Mouse (Mus musculus): ENCODE data around the gene Abca2. TPM values are rescaled to one million over a fixed set of nuclear protein-coding genes. Genes with fewer than 3 reads are reported as not detected.

Gene Abca2
- polyA plus RNA-seq, 1 experiment from 2014 or later, result 14.9 TPM

GRCm38 (mm10) chr2:25421896-25422295 is 6.6 kb upstream of the Abca2 start:
- no peaks in the 10 kb centered on the region; the same call in 1 of the 2 replicates for H3K27me3 ChIP-seq (replicated peaks; ENCODE audit: control insufficient read depth, insufficient read depth, low read length)
- H3K4me1 ChIP-seq (replicated peaks; ENCODE audit: control insufficient read depth, insufficient read depth, low read length), result no peaks in the 10 kb centered on the region; the same call in 1 of the 2 replicates
- 19% methylated on average over 3 of the region's 3 CpGs for WGBS
- H3K4me2 ChIP-seq (ENCODE audit: low read length), result no peak overlapping the region
- H3K4me3 ChIP-seq (replicated peaks; ENCODE audit: low read length), result no peak overlapping the region
- H3K36me3 ChIP-seq (ENCODE audit: control insufficient read depth, insufficient read depth), result no peaks in the 10 kb centered on the region
- no peak overlapping the region for H3K9ac ChIP-seq (replicated peaks; ENCODE audit: low read depth, low read length)
- H3K27ac ChIP-seq (ENCODE audit: low read length), result no peak overlapping the region
- no peaks in the 10 kb centered on the region for H3K9me3 ChIP-seq (ENCODE audit: control insufficient read depth, low read length)
- peak; percentile 51; the same call in 1 of the 2 replicates for ATAC-seq

- WGBS, result 72% methylated on average over 17 of the region's 17 CpGs
- Histone ChIP-seq H3K9ac (replicated peaks; ENCODE audit: low read depth, low read length) (no peak within 1 kb of the TSS), H3K36me3 (ENCODE audit: control insufficient read depth, insufficient read depth) (no peaks in the 10 kb centered on the region), H3K4me1 (replicated peaks; ENCODE audit: control insufficient read depth, insufficient read depth, low read length) (no peaks in the 10 kb centered on the region; the same call in 1 of the 2 replicates), H3K9me3 (ENCODE audit: control insufficient read depth, low read length) (no peaks in the 10 kb centered on the region), H3K27me3 (replicated peaks; ENCODE audit: control insufficient read depth, insufficient read depth, low read length) (no peaks in the 10 kb centered on the region; the same call in 1 of the 2 replicates), H3K27ac (ENCODE audit: low read length) (no peak within 1 kb of the TSS), H3K4me2 (ENCODE audit: low read length) (no peak within 1 kb of the TSS), H3K4me3 (replicated peaks; ENCODE audit: low read length) (no peak within 1 kb of the TSS)
- no peak for ATAC-seq
These were observed 5.7 kb upstream of the Abca2 start, which contains the start of gene Fut7 for GRCm38 (mm10) chr2:25422587-25423410. Gene Fut7, plus strand, starts transcription at chr2:25423267.

- H3K27me3 ChIP-seq (replicated peaks; ENCODE audit: control insufficient read depth, insufficient read depth, low read length), result no peaks in the 10 kb centered on the region; the same call in 1 of the 2 replicates
- H3K9ac ChIP-seq (replicated peaks; ENCODE audit: low read depth, low read length), result no peak overlapping the region
- no peaks in the 10 kb centered on the region for H3K9me3 ChIP-seq (ENCODE audit: control insufficient read depth, low read length)
- H3K4me2 ChIP-seq (ENCODE audit: low read length), result no peak overlapping the region
- ATAC-seq, result no peak
- 63% methylated on average over 1 of the region's 1 CpGs for WGBS
- no peaks in the 10 kb centered on the region for H3K36me3 ChIP-seq (ENCODE audit: control insufficient read depth, insufficient read depth)
- no peak overlapping the region for H3K4me3 ChIP-seq (replicated peaks; ENCODE audit: low read length)
- no peak overlapping the region for H3K27ac ChIP-seq (ENCODE audit: low read length)
- peaks cover 3% of the 10 kb centered on the region; the same call in 1 of the 2 replicates for H3K4me1 ChIP-seq (replicated peaks; ENCODE audit: control insufficient read depth, insufficient read depth, low read length)
These were observed 4.9 kb upstream of the Abca2 start for GRCm38 (mm10) chr2:25423626-25424025.

GRCm38 (mm10) chr2:25425481-25425880 is 3.0 kb upstream of the Abca2 start:
- H3K4me2 ChIP-seq (ENCODE audit: low read length), result no peak overlapping the region
- H3K9me3 ChIP-seq (ENCODE audit: control insufficient read depth, low read length), result no peaks in the 10 kb centered on the region
- WGBS, result 40% methylated on average over 27 of the region's 27 CpGs
- H3K27me3 ChIP-seq (replicated peaks; ENCODE audit: control insufficient read depth, insufficient read depth, low read length), result no peaks in the 10 kb centered on the region; the same call in 1 of the 2 replicates
- H3K4me1 ChIP-seq (replicated peaks; ENCODE audit: control insufficient read depth, insufficient read depth, low read length), result peaks cover 17% of the 10 kb centered on the region
- no peak overlapping the region for H3K27ac ChIP-seq (ENCODE audit: low read length)
- no peaks in the 10 kb centered on the region for H3K36me3 ChIP-seq (ENCODE audit: control insufficient read depth, insufficient read depth)
- 0 out of 2 replicates have a peak overlapping the region, but pooled peaks have one; percentile 13 for H3K9ac ChIP-seq (replicated peaks; ENCODE audit: low read depth, low read length)
- no peak for ATAC-seq
- H3K4me3 ChIP-seq (replicated peaks; ENCODE audit: low read length), result no peak overlapping the region

GRCm38 (mm10) chr2:25426721-25427191 is 1.7 kb upstream of the Abca2 start:
- Histone ChIP-seq H3K4me2 (ENCODE audit: low read length) (no peak overlapping the region), H3K4me3 (replicated peaks; ENCODE audit: low read length) (no peak overlapping the region), H3K36me3 (ENCODE audit: control insufficient read depth, insufficient read depth) (no peaks in the 10 kb centered on the region), H3K9ac (replicated peaks; ENCODE audit: low read depth, low read length) (no peak overlapping the region), H3K27ac (ENCODE audit: low read length) (no peak overlapping the region), H3K27me3 (replicated peaks; ENCODE audit: control insufficient read depth, insufficient read depth, low read length) (no peaks in the 10 kb centered on the region; the same call in 1 of the 2 replicates), H3K9me3 (ENCODE audit: control insufficient read depth, low read length) (no peaks in the 10 kb centered on the region), H3K4me1 (replicated peaks; ENCODE audit: control insufficient read depth, insufficient read depth, low read length) (peaks cover 25% of the 10 kb centered on the region)
- WGBS, result 30% methylated on average over 5 of the region's 5 CpGs
- 0 out of 2 replicates have a peak, but pooled peaks have one; percentile 11 for ATAC-seq

- no peaks in the 10 kb centered on the region for H3K9me3 ChIP-seq (ENCODE audit: control insufficient read depth, low read length)
- peaks cover 25% of the 10 kb centered on the region for H3K4me1 ChIP-seq (replicated peaks; ENCODE audit: control insufficient read depth, insufficient read depth, low read length)
- H3K27ac ChIP-seq (ENCODE audit: low read length), result no peak overlapping the region
- no peak overlapping the region for H3K4me3 ChIP-seq (replicated peaks; ENCODE audit: low read length)
- no peak for ATAC-seq
- H3K9ac ChIP-seq (replicated peaks; ENCODE audit: low read depth, low read length), result no peak overlapping the region
- 91% methylated on average over 5 of the region's 5 CpGs for WGBS
- H3K36me3 ChIP-seq (ENCODE audit: control insufficient read depth, insufficient read depth), result no peaks in the 10 kb centered on the region
- H3K4me2 ChIP-seq (ENCODE audit: low read length), result no peak overlapping the region
- no peaks in the 10 kb centered on the region; the same call in 1 of the 2 replicates for H3K27me3 ChIP-seq (replicated peaks; ENCODE audit: control insufficient read depth, insufficient read depth, low read length)
These were observed 1.2 kb upstream of the Abca2 start for GRCm38 (mm10) chr2:25427256-25427655.

- WGBS, result 57% methylated on average over 5 of the region's 5 CpGs
- H3K4me2 ChIP-seq (ENCODE audit: low read length), result peak overlapping the region; percentile 67
- H3K9ac ChIP-seq (replicated peaks; ENCODE audit: low read depth, low read length), result peak overlapping the region; percentile 91
- H3K27me3 ChIP-seq (replicated peaks; ENCODE audit: control insufficient read depth, insufficient read depth, low read length), result no peaks in the 10 kb centered on the region; the same call in 1 of the 2 replicates
- no peak overlapping the region for H3K27ac ChIP-seq (ENCODE audit: low read length)
- no peak for ATAC-seq
- H3K4me1 ChIP-seq (replicated peaks; ENCODE audit: control insufficient read depth, insufficient read depth, low read length), result peaks cover 25% of the 10 kb centered on the region
- H3K4me3 ChIP-seq (replicated peaks; ENCODE audit: low read length), result peak overlapping the region; percentile 64
- H3K36me3 ChIP-seq (ENCODE audit: control insufficient read depth, insufficient read depth), result no peaks in the 10 kb centered on the region; the same call in 1 of the 2 replicates
- no peaks in the 10 kb centered on the region for H3K9me3 ChIP-seq (ENCODE audit: control insufficient read depth, low read length)
These were observed 1.1 kb downstream of the Abca2 start for GRCm38 (mm10) chr2:25429435-25430180.

- H3K27ac ChIP-seq (ENCODE audit: low read length), result no peak overlapping the region
- no peak overlapping the region for H3K9ac ChIP-seq (replicated peaks; ENCODE audit: low read depth, low read length)
- peaks cover 25% of the 10 kb centered on the region for H3K4me1 ChIP-seq (replicated peaks; ENCODE audit: control insufficient read depth, insufficient read depth, low read length)
- H3K27me3 ChIP-seq (replicated peaks; ENCODE audit: control insufficient read depth, insufficient read depth, low read length), result no peaks in the 10 kb centered on the region
- no peak overlapping the region for H3K4me3 ChIP-seq (replicated peaks; ENCODE audit: low read length)
- peak overlapping the region; percentile 12; the same call in 1 of the 2 replicates for H3K4me2 ChIP-seq (ENCODE audit: low read length)
- whole genome bisulfite sequencing, result 58% methylated on average over 17 of the region's 17 CpGs
- no peak for ATAC-seq
- H3K36me3 ChIP-seq (ENCODE audit: control insufficient read depth, insufficient read depth), result no peaks in the 10 kb centered on the region; the same call in none of the 2 replicates
- no peaks in the 10 kb centered on the region for H3K9me3 ChIP-seq (ENCODE audit: control insufficient read depth, low read length)
These were observed 2.1 kb downstream of the Abca2 start for GRCm38 (mm10) chr2:25430395-25431233.

Measured in forebrain, embryonic 16.5 days (tissue).